Mouse (Mus musculus) left cerebral cortex, adult 18-20 months (tissue): ENCODE measurements around the gene Aldh1b1. TPM values are rescaled to one million over a fixed set of nuclear protein-coding genes. Genes with fewer than 3 reads are reported as not detected.

ENCODE experiments used
- DNase-seq, 2 experiments: peaks; one replicate each; pipeline ENCODE4 v3.0.0; 2021 to 2022; ENCODE audit warnings: low spot score in 2 of 2, mixed read lengths in 1 of 2
- long read RNA-seq, 2 experiments: library from polyadenylated mRNA; stranded (forward); transcript quantifications; one replicate each; pipeline ENCODE4 v2.0.0; 2021
- total RNA-seq, 2 experiments: library from RNA; stranded (reverse); gene quantifications; 2 replicates each; pipeline ENCODE4 v1.2.3; 2021

Gene Aldh1b1
- 1 to 10 TPM; 4.6 to 4.7 TPM for total RNA-seq
- long read RNA-seq, experiment 1, transcript Aldh1b1-201 (2 exons, 2,298 nt) = major isoform, 5 of 5 reads
- long read RNA-seq, experiment 1, partial matches to known transcripts = 0 of 5 reads
- long read RNA-seq, experiment 1, other reads (novel, unspliced or antisense) = 0 of 5 reads
- long read RNA-seq, experiment 2, partial matches to known transcripts = 0 of 4 reads
- long read RNA-seq, experiment 2, other reads (novel, unspliced or antisense) = 0 of 4 reads

DNA sequence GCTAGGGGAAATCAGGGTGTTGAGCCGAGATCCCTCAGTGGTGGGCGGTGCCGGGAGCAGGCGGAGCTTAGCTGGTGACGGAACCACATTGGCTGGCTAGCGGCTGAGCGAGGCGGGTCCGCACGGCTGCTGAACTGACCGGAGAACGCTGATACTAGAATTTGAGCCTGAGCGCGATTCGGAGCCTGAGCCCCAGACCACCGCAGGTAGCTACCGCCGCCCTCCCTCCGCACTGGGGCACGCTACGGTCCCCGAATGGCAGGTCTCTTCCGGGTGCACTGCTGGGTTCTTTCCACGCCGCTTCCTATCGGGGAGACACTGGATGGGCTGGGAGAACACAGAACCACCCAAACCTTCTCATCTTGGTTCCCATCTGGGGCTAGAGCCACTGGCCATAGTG lies at the start of gene Aldh1b1:
Aldh1b1 (plus strand) TSS at position 59 of the 400 bp plus-strand sequence.
- peak; percentile 60 to 70 for DNase-seq

DNA sequence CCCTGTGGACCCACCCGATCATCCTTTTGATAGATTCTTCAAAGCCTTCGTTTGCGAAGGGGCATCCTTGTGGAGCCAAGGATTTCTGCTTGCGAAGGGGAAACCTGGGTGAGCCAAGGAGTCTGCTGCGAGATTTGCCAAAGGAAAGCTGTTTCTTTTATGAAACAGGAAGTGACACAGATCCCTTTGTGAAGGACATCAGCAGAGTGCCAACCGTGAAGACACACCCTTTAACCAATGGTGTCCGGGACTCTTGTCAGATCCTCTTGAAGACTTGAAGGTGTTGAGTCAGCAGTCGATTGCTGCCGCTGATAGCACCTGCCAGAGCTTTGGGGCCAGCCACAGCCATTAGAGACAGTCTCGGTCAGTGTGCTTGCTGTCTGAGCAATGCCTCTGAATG lies 49.4 kb upstream of the Aldh1b1 start:
- DNase-seq = no peak

DNA sequence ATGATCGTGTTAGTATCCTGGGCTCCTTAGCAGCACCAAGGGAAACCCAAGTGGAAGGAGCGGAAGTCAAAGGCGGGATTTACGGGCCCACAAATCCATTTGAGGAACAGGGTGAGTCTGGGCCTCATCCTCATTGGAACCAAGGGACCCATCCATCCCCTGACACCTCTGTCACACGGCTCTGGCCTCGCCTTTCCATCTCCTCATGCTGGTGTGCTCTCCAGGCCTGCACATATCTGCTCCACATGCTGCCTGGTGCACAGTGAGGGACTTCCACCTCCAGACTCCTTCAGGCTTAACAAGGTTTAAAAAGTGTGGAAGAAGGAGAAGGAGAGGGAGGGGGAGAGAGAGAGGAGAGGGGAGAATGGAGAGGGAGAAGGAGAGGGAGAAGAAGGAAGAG lies 48.3 kb upstream of the Aldh1b1 start:
- DNase-seq = no peak

DNA sequence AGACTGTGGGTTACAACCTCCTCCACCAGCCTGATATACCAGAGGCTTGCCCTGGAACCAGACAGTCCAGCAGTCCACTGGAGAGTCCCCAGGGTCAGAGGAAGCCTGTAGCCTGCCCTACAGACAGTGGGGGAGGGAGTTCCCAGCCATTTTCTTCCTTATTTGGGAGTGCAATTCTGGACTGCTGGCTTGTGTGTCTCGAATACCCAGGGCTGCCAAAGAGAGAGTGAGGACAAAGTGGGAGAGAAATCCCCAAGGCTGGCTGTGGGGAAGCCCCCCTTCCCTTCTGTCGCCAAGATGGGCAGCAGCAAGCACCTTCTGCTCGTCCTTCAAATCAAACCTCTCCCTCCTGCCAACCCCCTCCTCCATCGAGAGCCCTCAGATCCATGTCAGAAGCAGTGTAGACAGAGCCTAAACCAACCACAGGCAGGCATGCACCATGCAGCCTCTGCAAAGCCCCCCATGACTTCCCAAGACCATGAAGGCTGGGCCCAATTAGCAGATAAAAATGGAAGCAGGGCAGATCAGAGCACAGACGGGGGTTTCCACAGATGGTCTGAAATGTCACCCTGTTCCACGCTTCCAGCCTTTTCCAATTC lies 45.5 kb upstream of the Aldh1b1 start:
- no peak for DNase-seq

DNA sequence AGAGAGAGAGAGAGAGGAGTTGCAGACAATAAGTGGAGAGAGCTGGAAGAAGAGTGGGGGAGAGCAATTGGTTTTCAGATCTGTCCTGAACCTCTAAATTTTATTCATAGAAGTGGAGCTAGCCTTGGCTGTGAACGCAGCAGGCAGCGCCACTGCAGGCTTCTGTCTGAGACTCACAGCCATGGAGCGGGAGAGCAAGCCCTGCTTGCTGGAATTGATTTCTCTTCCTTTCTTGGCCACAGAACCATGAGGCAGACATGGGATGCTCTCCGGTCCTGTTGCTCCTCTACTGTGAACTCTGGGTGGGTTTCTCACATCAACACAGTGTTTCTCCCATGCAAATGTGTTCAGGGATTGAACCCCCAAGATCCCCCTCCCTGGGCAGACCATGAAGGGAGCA lies 44.7 kb upstream of the Aldh1b1 start:
- DNase-seq = no peak

DNA sequence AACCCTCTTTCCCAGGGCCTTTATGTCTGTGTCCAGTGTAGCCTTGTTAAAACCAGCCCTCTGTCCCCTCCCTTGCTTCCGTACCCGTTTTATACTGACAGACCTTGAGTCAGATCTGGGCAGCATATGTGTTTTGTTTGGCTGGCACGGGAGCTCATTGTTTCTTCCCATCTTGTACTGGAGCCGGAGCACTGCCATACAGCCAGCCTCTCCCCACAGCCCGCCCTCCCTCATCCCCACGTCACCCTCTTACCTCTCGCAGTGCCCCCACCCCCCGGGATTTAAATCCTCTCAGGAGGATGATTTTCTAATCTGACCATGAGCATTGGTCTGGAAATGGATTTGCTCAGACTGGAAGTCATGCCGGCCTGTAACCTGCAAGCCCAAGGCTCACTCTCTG lies 43.7 kb upstream of the Aldh1b1 start:
- DNase-seq = no peak

DNA sequence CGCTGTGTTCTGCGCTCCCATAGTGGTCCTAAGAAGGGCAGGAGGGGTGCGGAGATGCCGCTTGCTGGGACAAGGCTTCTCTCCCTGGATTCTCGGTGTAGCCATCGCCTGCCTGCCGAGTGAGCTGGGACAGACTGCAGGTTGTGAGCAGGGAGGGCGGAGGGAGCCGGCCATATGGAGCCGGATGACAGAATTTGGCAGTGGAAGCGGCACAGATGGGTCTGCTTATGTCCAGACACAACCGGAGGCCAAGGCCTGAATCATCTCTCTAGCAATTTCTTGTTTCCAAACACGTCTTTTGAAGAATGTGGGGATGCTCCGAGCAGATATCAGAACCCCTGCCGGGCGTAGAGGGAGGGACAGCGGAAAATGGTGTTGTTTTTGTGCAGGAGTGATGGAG lies 42.9 kb upstream of the Aldh1b1 start:
- DNase-seq = peak; percentile 75 to 81

DNA sequence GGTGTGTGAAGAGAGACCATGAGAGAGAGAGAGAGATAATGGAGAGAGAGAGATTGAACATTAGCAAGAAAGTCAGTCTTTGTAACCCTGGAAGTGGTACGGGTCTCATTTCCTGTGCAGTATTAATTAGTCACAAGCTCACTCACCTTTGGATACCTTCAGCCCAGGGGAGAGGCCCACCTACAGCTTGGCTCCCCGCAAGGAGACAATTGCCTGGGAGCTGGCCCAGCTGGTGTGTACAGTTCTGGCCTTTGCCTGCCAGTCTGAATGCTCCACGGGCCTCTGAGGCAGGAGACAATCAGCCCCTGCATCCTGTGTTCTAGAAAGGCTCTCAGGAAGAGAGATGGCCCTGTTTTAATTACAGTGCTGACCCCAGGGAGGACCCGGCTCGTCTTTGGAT lies 40.9 kb upstream of the Aldh1b1 start:
- DNase-seq = no peak

DNA sequence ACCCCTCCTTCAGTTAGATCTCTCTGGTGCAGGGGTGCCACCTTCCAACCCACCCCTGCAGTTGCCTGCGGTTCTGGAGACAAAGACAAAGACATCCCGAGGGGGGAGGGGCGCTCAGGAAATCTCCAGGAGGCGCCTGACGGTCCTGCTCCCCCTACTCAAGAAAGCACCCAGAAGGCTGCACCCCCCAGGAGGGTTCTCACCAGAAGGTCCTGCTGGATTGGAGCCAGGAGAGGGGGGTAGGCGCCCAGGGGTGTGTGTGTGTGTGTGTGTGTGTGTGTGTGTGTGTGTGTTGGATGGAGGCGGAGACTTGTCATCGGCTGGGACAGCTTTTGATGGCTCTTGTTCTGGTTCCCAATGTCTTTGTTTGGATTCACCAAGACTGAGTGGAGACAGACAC lies 39.4 kb upstream of the Aldh1b1 start:
- DNase-seq = no peak

DNA sequence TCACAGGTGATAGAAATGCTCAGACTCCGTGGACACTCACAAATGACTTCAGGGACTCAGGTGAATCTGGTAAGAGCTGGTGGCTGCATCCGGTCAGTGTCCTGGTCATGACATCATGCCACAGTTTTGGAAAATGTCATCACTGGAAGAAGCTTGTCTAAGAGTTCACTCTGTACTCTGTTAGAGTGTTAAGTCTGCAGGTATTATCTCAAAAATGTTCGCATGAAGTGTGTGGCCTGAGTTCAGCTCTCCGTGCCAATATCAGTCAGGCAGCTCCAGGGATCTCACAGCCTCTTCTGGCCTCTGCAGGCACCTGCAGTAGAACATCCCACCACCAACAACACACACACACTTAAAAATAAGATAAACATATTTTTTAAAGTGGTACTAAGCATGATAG lies 36.2 kb upstream of the Aldh1b1 start:
- DNase-seq = no peak

DNA sequence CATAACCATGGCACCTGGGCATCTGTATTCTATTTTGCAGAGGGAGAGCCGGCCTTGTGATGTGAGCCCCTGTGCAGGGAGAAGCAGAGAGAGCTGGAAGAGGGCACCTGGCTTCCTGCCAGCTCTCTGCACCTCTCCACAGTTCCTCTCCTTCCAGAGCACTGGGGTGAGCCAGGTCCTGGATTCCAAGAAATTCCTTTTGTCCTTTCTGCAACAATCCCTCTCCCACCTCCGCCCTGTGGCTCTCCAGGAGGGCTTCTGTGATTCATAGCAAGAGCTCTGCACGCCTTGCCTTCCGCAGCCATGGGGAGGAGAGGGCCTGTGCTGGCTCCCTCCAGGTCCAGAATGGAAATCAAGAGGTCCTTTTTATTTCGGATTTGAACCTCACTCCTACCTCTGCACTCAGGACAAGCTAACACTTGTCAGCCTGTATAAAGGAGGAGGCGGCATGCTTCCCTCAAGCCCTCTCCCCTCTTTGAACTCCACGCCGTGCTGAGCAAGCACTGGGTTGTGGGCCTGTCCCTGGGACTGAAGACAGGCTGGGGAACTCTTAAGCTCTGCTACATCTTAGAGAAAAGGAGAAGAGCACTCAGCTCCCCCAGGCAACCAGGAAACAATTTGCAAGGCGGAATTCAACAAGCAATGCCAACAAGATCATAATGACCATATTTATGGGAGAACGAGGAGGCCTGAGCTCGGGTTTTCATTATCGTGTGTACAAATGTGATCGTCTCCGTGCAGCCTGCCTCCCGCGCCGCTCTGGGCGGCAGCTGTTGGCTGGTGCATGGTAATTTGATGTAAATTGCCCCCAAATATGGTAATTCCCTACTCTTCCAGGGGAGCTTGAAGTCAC lies 35.3 kb upstream of the Aldh1b1 start:
- peak in 1 of 2 experiments; percentile 23 for DNase-seq

DNA sequence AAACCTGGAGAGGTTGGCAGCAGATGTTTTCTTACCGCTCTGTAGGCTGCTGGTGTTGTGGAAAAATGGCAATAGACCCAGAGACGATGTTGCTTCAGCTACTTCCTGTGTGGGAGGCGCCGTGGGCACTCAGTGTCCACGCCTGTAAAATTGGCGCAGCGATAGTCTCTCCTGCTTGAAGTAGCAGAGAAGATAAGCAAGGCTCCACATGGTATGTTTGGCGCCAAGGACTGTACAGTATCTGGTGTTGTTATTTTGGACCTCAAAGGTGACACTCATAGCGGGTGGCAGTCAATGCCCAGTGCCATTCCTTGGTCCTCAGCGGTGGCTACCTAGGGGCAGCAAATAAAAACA lies 34.7 kb upstream of the Aldh1b1 start:
- DNase-seq = peak in 1 of 2 experiments; percentile 22

DNA sequence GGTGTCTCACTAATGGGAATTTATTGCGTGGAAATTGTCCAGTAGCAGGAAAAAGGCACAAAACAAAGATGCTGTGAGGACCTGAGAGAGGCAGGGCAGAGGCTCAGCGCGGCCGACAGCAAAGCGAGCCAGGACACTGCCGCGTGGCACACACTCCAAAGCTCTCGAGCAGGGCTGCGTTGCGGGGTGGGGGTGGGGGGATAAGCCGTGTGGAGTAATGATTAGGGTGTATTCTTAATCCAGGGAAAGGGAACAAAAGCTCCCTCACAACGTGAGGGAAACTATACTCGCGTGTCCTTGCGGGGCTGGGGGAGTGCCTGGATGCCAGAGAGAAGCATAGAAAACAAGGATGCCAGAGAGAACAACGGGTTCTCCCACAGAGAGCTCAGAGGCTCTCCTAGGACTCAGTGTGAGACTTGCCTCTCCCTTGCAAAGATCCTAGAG lies 33.7 kb upstream of the Aldh1b1 start:
- no peak for DNase-seq

DNA sequence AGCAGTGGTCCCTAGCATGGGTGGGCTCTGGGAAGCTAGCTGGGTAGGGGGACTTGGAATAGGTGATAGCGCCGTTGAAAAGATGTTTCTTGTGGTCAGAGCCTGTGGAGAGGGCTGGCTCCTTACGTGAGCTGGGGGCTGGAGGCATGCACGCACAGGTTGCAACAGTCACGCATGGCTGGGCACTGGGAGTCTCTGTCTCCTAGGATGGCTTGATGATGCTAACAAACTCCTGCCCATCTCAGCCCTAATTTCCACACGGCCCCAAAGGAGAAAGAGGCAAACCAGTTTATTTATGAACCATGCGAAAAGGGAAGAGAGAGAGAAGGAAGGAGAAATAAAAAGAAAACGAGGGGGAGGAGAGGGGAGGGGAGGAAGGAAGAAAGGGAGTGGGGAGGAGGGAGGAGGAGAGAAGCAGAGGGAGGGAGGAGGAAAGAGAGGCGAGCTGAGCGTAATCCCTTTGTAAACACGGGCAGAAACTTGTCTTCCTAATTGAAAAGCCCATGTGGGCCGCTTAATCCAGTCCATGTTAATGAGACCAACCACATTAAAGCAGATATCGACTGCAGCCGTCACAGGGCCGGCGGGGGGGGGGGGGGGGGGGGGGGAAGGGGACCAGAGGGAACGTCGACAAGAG lies 33.1 kb upstream of the Aldh1b1 start:
- DNase-seq = no peak

DNA sequence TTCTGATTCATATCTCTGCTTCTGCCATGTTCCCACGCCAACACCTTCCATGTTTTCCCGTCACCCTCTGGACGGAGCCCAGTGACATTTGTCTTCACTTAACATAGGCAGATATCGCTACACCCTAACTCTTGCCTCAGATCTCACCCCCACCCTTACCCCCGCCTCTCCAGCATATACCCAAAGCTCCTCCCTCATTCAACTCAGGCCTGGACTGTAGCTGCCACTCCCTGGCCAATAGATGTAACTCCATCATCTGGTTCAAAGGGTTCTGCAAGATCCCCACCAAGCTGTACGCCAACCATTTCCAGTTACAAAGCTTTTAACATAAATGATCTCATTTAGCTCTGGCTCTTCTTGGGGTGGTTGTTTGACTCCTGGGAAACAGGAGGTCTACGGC lies 32.0 kb upstream of the Aldh1b1 start:
- DNase-seq = no peak

DNA sequence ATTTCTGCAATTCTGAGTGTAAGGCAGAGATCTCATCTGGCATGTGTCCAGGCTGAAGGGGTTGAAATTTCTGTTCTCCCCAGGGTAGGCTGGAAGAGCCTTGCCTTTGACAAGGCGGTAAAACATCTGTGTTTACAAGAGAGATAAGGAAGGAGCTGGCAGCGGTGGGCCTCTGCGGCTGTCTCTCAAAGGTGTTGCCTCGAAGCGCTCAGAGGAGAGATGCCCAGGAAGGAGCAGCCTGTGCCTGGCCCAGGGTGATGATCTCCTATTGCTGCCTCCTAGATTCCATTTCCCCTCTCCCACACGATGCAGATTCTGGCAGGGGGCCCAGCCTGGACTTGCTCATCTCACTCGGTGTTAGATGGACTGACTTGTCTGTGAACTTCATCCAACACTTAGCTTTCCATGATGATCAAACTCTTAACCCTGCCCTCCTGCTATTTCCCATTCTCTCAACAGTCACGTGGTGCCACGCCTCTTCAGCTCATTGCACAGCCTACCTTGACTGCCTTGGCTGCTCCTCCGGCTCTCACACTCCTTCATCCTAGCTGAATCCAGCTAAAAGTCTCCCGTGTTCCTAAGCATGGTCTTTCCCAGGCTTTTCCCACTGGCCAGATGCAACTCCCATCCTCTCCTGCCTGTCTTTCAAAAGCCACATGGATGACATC lies 30.8 kb upstream of the Aldh1b1 start:
- no peak for DNase-seq

DNA sequence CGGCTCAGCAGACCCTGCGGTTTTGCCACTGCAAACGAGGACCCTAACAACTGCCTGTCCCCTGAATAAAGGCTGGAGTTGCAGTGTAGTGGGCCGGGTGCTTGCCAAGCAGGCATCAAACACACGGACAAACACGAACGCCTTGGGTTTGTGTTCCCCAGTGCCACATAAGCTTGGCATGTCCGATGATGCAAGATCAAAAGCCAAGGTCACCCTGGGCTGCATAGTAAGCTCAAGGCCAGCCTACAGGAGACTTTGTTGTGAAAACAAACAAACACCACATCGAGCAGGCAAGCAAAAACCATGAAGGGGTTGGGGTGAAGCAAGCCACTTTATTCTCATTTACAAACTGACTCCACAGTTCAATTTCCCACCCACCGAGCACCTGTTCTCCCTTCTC lies 29.7 kb upstream of the Aldh1b1 start:
- DNase-seq = no peak

DNA sequence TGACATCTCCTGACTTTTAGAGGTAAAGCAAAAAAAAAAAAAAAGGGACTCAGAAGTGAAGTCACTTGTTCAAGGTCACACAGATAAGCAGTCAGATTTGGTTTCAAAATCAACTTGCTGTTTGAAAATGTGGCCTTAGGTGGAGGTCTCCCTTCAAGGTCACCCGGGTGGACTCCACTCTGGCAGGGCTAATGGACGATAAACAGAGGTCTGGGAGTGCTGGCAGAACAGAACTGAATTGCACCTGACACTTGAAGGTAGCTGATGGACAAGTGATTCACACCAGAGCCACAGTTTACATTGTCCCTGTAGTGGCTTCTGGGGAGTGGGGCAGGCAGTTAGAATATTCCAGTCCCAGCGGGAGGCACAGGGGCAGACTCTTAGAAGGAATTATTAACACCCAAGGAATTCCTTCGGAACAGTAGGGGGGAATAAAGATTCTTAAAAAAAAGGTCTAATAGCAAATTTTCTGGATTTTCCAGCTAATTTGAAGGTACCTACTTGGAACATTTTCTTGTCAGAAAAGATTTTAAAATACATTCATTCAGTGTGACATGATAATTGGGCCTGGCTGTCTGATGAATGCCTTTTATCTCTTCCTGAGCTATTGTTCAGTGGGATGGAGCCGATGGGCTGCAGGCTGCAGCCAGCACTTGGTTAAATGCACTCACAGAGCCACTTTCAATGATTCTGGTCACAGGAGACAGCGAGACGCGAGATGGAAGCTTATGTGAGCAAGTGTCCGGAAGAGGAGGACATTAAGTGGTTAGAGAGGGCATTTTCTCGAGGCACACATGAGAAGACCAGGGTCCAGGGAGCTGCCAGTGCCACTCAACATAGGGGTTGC lies 28.8 kb upstream of the Aldh1b1 start:
- DNase-seq = no peak

DNA sequence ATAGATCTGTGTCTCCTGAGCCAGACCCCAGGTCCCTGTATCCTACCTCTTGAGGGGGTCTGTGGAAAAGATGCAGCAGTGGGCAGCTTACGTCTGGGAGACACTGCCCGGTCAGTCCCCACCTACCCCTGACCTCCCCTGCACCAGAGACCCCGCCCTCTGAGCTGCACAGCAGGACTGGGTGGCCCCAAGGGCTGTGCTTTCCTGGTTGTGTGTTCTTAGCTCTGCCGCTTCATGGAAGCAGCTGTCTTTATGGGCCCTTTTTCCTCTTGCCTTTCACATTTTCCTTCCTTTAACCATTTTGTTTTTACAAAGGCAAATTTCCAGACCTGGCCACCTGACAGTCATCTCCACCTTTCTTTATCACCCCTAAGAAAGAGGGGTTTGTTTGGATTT lies 28.2 kb upstream of the Aldh1b1 start:
- DNase-seq = no peak

DNA sequence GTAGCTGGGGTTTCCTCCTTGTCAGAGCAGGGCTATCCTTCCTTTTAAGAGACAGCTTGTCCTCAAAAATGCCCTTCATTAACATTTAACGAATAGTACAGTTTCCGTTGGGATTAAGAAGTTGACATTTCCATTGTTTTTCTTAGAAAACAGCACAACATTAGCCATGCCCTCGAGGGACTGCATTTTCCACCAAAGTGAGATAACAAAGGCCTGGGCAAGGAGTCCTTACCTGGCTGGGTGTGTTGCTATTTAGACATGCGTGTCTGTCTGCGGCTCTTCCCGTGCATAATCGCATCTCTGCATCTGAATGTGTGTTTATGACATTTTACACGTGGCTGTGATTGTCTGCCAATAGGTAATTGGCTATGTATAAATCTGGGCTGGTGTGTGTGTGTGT lies 27.6 kb upstream of the Aldh1b1 start:
- DNase-seq = no peak
